Mouse (Mus musculus) kidney, adult 2 months (tissue): ENCODE results near the gene Pde3a. TPM values are rescaled to one million over a fixed set of nuclear protein-coding genes. Genes with fewer than 3 reads are reported as not detected.

Experiments
- DNase-seq: peaks from one replicate; pipeline ENCODE4 v3.0.0; 2021
- H3K27ac ChIP-seq: fragments of 200-500 bp; 2 replicates; pipeline ENCODE4 v1.5.1; 2012; ENCODE audit warnings: low read depth, low read length, control low read depth, inconsistent platforms; ENCODE audit not compliant: insufficient read depth
- H3K27me3 ChIP-seq: fragments of 200-500 bp; replicated peaks from 2 replicates; pipeline ENCODE4 v1.6.1; 2012; ENCODE audit warnings: mild to moderate bottlenecking, moderate library complexity, low read length, inconsistent platforms; ENCODE audit not compliant: control insufficient read depth, insufficient read depth
- H3K36me3 ChIP-seq: fragments of 200-500 bp; 2 replicates; pipeline ENCODE4 v1.6.1; 2012; ENCODE audit warnings: mild to moderate bottlenecking, moderate library complexity, low read length, inconsistent platforms; ENCODE audit not compliant: control insufficient read depth, insufficient read depth
- H3K4me1 ChIP-seq: fragments of 200-500 bp; 2 replicates; pipeline ENCODE4 v1.6.1; 2011; ENCODE audit warnings: low read length; ENCODE audit not compliant: control insufficient read depth, insufficient read depth
- H3K4me3 ChIP-seq: fragments of 200-500 bp; 2 replicates; pipeline ENCODE4 v1.5.1; 2011; ENCODE audit warnings: mild to moderate bottlenecking, low read depth, low read length, control low read depth; ENCODE audit not compliant: insufficient read depth
- CTCF ChIP-seq: fragments of 200-500 bp; conservative IDR thresholded peaks from 2 replicates; pipeline ENCODE4 v1.5.1; 2011; ENCODE audit warnings: low read depth, mild to moderate bottlenecking, control low read depth, low read length, moderate library complexity, mixed read lengths; ENCODE audit not compliant: insufficient read depth, insufficient read length
- POLR2A ChIP-seq: fragments of 200-500 bp; IDR thresholded peaks from one replicate; pipeline ENCODE4 v1.6.1; 2011; ENCODE audit warnings: low read depth, low read length, control low read depth
- WGBS: fragments of 180-500 bp; shearing (Covaris S2); methylation state at CpG from one replicate; pipeline ENCODE4 v1.1.7; 2018; 5-methylcytosine and 5-hydroxymethylcytosine counted together
- polyA plus RNA-seq: library from polyadenylated mRNA; depleted of rRNA; stranded (reverse); fragments of >200 nt; gene quantifications from 2 replicates; pipeline ENCODE4 v1.2.3, GENCODE M21; 2012

Gene Pde3a
- polyA plus RNA-seq, 1 experiment, result 4.1 TPM

DNA sequence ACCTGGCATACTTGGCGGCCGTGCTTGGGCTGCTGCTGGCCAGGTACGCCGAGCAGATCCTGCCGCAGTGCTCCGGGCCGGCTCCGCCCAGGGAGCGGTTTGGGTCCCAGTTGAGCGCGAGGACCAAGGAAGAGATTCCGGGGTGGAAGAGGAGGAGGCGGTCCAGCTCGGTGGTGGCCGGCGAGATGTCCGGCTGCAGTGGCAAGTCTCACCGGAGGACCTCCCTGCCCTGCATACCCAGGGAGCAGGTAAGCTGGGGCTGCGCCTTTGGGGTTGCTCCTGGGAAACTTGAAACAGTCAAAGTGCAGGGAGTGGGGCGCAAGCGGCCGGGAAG is 1.2 kb downstream of the Pde3a start:
- no peaks in the 10 kb centered on the region for H3K27me3 ChIP-seq
- no peak for DNase-seq
- peak overlapping the region; percentile 54 for H3K27ac ChIP-seq
- no peaks in the 10 kb centered on the region for H3K36me3 ChIP-seq
- H3K4me1 ChIP-seq, result no peaks in the 10 kb centered on the region
- H3K4me3 ChIP-seq, result peak overlapping the region; percentile 71
- 4% methylated on average over 22 of the region's 22 CpGs for WGBS
- no peak for TF ChIP-seq POLR2A
- TF ChIP-seq CTCF, result no peak

DNA sequence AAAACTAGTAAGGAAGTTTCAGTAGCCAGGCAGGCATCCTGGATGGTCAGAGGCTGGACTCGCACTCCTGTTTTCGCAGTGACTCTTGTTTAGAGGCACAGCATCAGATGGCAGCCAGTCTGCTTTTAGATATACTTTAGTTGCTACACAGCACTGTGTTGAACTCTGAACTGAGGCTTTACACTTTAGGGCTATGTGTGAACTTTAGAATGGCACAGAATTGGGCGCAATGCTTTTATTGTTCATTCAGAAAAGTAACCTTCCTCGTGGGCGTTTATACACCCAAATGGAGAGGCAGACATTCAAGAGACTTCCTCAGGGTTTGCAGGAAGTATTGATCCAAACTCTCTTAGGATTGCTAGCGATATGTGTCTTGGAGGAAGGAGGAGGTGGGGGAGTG is 1.9 kb downstream of the Pde3a start:
- DNase-seq, result no peak
- no peaks in the 10 kb centered on the region for H3K27me3 ChIP-seq
- no peaks in the 10 kb centered on the region for H3K4me1 ChIP-seq
- no peak for TF ChIP-seq CTCF
- TF ChIP-seq POLR2A, result no peak
- WGBS, result 38% methylated on average over 6 of the region's 6 CpGs
- no peaks in the 10 kb centered on the region for H3K36me3 ChIP-seq
- peak overlapping the region; percentile 54 for H3K4me3 ChIP-seq
- H3K27ac ChIP-seq, result no peak overlapping the region

DNA sequence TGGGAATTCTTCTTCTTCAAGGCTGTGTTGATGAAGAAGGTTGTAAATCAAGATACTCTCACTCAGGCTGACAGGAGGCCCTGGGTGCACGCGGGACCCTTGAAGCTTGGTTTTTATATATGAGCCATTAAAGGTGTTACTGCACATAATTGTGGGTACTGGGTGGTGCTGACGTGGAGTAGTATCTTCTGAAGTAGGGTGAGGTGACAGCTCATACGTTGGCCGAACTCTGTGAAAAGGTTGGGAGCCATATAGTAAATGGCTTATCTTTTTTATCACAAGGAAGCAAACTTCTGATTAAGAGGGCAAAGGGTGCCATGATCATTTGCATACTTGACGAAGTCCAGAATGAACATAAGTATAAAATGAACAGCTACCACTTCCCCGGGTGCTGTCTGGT is 3.5 kb downstream of the Pde3a start:
- no peak for TF ChIP-seq POLR2A
- TF ChIP-seq CTCF, result no peak
- H3K27ac ChIP-seq, result peak overlapping the region; percentile 31; the same call in 1 of the 2 replicates
- H3K4me1 ChIP-seq, result no peaks in the 10 kb centered on the region
- no peak for DNase-seq
- no peaks in the 10 kb centered on the region for H3K36me3 ChIP-seq
- H3K27me3 ChIP-seq, result no peaks in the 10 kb centered on the region
- H3K4me3 ChIP-seq, result no peak overlapping the region
- WGBS, result 71% methylated on average over 7 of the region's 7 CpGs

DNA sequence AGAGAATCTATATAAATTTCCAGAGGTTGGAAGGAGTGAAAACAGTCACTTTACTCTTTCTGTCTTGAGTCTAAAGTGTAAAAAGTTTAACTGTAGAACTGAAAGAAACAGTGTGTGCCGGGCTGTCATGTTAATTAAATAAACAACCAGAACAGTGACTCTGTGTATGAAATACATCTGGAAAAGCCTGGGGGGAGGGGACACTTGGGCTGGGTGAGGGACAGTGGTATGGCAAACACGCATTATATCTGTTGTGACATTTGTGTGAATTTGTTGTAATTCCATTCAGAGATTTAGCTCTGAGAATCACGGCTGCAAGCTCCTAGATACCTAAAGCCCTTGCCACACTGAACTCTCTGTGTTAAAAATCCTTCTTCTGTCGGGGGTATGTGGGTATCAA is 5.9 kb downstream of the Pde3a start:
- Histone ChIP-seq H3K27ac (no peak overlapping the region), H3K27me3 (no peaks in the 10 kb centered on the region), H3K36me3 (no peaks in the 10 kb centered on the region), H3K4me3 (no peak overlapping the region), H3K4me1 (no peaks in the 10 kb centered on the region)
- WGBS, result 66% methylated on average over 4 of the region's 4 CpGs
- no peak for DNase-seq
- no peak for TF ChIP-seq CTCF
- TF ChIP-seq POLR2A, result no peak

DNA sequence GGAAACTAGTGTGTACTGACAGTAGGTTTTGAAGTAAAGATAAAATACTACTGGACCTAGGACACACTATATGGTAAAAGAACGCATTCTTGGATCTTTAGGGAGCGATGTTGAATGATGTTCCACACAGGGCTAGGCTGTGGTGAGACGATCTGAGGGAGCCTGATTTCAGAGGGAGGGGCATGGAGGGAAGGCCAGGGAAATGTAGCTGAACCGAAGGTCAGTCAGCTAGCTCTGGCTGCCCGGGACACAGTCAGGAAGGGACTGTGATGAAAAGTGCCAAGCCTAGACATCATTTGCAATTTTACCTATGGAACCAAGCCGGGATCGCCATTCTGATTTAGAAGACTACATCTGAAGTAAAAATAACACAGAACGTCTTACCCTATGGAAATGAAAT is 7.8 kb downstream of the Pde3a start:
- Histone ChIP-seq H3K36me3 (no peaks in the 10 kb centered on the region), H3K27ac (no peak overlapping the region), H3K4me1 (no peaks in the 10 kb centered on the region), H3K27me3 (no peaks in the 10 kb centered on the region), H3K4me3 (no peak overlapping the region)
- no peak for DNase-seq
- 46% methylated on average over 8 of the region's 8 CpGs for WGBS
- TF ChIP-seq POLR2A (no peak), CTCF (no peak)

DNA sequence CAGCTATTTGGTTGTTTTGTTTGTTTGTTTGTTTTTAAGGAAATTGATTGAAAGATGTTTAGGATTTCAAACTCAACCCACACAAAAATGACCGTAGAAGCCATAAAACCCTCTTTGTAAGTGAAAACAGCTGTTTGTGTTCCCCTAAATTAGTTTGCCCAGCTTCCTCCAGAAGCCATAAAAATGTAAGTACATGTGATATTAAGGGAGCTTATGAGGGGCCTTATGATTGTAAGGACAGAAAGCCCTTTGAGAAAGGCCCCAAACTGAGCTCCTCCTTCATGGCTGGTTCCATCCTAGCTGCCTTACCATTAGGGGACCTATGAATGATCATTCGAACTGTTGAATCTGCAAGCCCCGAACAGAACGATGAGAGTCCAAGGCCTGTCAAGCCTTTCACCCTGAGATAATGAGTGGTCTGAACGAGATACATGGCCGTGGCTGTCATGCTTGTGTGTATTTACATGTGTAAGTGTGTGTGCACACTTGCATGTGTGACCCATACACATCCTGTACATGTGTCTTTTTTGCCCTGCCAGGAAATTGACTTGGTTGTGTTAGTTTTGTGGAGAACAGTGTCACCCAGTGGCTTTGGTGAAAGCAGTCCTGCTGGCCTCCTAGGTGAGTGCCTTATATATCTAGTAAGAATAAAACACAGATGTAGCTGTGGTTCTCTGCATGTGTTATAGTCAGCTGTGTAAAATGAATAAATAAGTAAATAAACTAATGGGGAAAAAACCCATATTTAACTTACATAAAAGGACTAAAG is 8.5 kb downstream of the Pde3a start:
- DNase-seq, result no peak
- H3K27me3 ChIP-seq, result no peaks in the 10 kb centered on the region
- TF ChIP-seq CTCF (peak; percentile 51), POLR2A (no peak)
- H3K27ac ChIP-seq, result no peak overlapping the region
- no peaks in the 10 kb centered on the region for H3K4me1 ChIP-seq
- 74% methylated on average over 6 of the region's 6 CpGs for WGBS
- H3K36me3 ChIP-seq, result no peaks in the 10 kb centered on the region
- no peak overlapping the region for H3K4me3 ChIP-seq

DNA sequence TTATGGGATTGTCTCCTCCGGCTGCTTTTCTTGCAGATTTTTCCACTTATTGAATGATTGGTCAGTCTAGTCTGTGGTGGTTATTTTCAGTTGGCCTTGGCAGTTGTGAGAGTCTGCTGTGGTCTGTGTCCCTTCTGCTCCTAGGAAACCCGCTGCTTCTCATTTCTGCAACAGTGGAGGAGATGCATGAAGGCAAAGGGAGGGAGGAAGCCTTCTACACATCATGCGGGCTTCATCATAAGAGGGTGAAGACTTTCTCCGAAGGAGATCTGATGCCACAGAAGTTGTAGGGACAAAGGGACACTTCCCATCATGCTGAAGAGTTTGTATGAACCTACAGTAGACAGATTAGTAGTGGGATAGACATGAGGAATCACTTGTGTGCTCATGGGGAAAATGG is 16.2 kb downstream of the Pde3a start:
- Histone ChIP-seq H3K27me3 (no peaks in the 10 kb centered on the region), H3K4me3 (no peak overlapping the region), H3K4me1 (no peaks in the 10 kb centered on the region), H3K27ac (no peak overlapping the region), H3K36me3 (no peaks in the 10 kb centered on the region)
- TF ChIP-seq POLR2A (no peak), CTCF (no peak)
- 92% methylated on average over 4 of the region's 4 CpGs for WGBS
- no peak for DNase-seq
